Mouse (Mus musculus) large intestine, adult 2 months (tissue): ENCODE measurements around the gene Aanat. TPM values are rescaled to one million over a fixed set of nuclear protein-coding genes. Genes with fewer than 3 reads are reported as not detected.
A peak's percentile ranks its signal among the peaks of the same experiment; 100 is the strongest.

Experiments used
- DNase-seq: peaks from one replicate; pipeline ENCODE4 v3.0.0-alpha.2; 2012; ENCODE audit warnings: low read depth, low spot score
- WGBS: fragments of 180-500 bp; shearing (Covaris S2); methylation state at CpG from one replicate; pipeline ENCODE4 v1.1.7; 2018; 5-methylcytosine and 5-hydroxymethylcytosine counted together
- polyA plus RNA-seq: library from polyadenylated mRNA; depleted of rRNA; stranded (reverse); fragments of >200 nt; gene quantifications from 2 replicates; pipeline ENCODE4 v1.2.3, GENCODE M21; 2012

The Aanat gene
- polyA plus RNA-seq, 1 experiment, result not detected

- WGBS, result 64% methylated on average over 12 of the region's 12 CpGs
- no peak for DNase-seq
Measured at GRCm38 (mm10) chr11:116572756-116573543, 13.3 kb upstream of the Aanat start.

GRCm38 (mm10) chr11:116574486-116574885 lies 11.7 kb upstream of the Aanat start:
- WGBS, result 80% methylated on average over 6 of the region's 6 CpGs
- DNase-seq, result no peak

GRCm38 (mm10) chr11:116574982-116575381 lies 11.2 kb upstream of the Aanat start:
- no peak for DNase-seq
- WGBS, result 84% methylated on average over 6 of the region's 6 CpGs

- 84% methylated on average over 2 of the region's 2 CpGs for WGBS
- no peak for DNase-seq
Measured at GRCm38 (mm10) chr11:116575396-116575795, 10.8 kb upstream of the Aanat start.

- WGBS, result 94% methylated on average over 3 of the region's 3 CpGs
- DNase-seq, result no peak
Measured at GRCm38 (mm10) chr11:116579280-116579679, 7.0 kb upstream of the Aanat start.

- no peak for DNase-seq
- WGBS, result 36% methylated on average over 10 of the region's 10 CpGs
Measured at GRCm38 (mm10) chr11:116580031-116580652, 6.1 kb upstream of the Aanat start.

- 1% methylated on average over 89 of the region's 91 CpGs for WGBS
- no peak for DNase-seq
Measured at GRCm38 (mm10) chr11:116580711-116581375, 5.4 kb upstream of the Aanat start.

- WGBS, result 2% methylated on average over 42 of the region's 51 CpGs
- peak; percentile 39 for DNase-seq
Measured at GRCm38 (mm10) chr11:116581376-116581814, 4.8 kb upstream of the Aanat start, which contains the start of gene Ube2o. TSS of gene Ube2o (minus strand) at chr11:116581447.

GRCm38 (mm10) chr11:116585682-116586081 lies 550 bp upstream of the Aanat start:
- WGBS, result 75% methylated on average over 6 of the region's 6 CpGs

GRCm38 (mm10) chr11:116586801-116587631 lies 784 bp downstream of the Aanat start:
- DNase-seq, result no peak
- WGBS, result 28% methylated on average over 23 of the region's 23 CpGs

More at GRCm38 (mm10) chr11:116585682-116586081, 550 bp upstream of the Aanat start:
- DNase-seq, result no peak

GRCm38 (mm10) chr11:116589020-116589531 lies 2.8 kb downstream of the Aanat start:
- no peak for DNase-seq
- 30% methylated on average over 14 of the region's 14 CpGs for WGBS

GRCm38 (mm10) chr11:116589574-116589973 lies 3.3 kb downstream of the Aanat start:
- no peak for DNase-seq
- WGBS, result 65% methylated on average over 8 of the region's 8 CpGs

- no peak for DNase-seq
- 65% methylated on average over 4 of the region's 4 CpGs for WGBS
Measured at GRCm38 (mm10) chr11:116591621-116592020, 5.4 kb downstream of the Aanat start.

GRCm38 (mm10) chr11:116592428-116592827 lies 6.2 kb downstream of the Aanat start:
- peak; percentile 67 for DNase-seq

- no peak for DNase-seq
- 92% methylated on average over 4 of the region's 4 CpGs for WGBS
Measured at GRCm38 (mm10) chr11:116593345-116593744, 7.1 kb downstream of the Aanat start.

GRCm38 (mm10) chr11:116596766-116597165 lies 10.5 kb downstream of the Aanat start:
- DNase-seq, result no peak
- 85% methylated on average over 19 of the region's 19 CpGs for WGBS

- WGBS, result 93% methylated on average over 8 of the region's 8 CpGs
- DNase-seq, result no peak
Measured at GRCm38 (mm10) chr11:116598193-116598592, 12.0 kb downstream of the Aanat start.

- whole genome bisulfite sequencing, result 94% methylated on average over 15 of the region's 15 CpGs
Measured at GRCm38 (mm10) chr11:116599230-116599629, 13.0 kb downstream of the Aanat start.

GRCm38 (mm10) chr11:116601166-116601565 lies 14.9 kb downstream of the Aanat start:
- 94% methylated on average over 8 of the region's 8 CpGs for WGBS
- DNase-seq, result no peak

More at GRCm38 (mm10) chr11:116599230-116599629, 13.0 kb downstream of the Aanat start:
- DNase-seq, result no peak
